Mouse (Mus musculus) spleen, postnatal 36 days (tissue): ENCODE results near the gene Bsg.

Experiments
- DNase-seq, 2 experiments: peaks; one replicate each; pipeline ENCODE4 v3.0.0; 2022; ENCODE audit warnings: low spot score in 2 of 2, mixed read lengths in 1 of 2

The Bsg gene

GRCm38 (mm10) chr10:79703541-79703940, 750 bp upstream of the Bsg start:
- DNase-seq, result no peak

- peak in 1 of 2 experiments; percentile 32 for DNase-seq
Measured at GRCm38 (mm10) chr10:79704970-79705360, 674 bp downstream of the Bsg start.

- peak; percentile 68 to 82 for DNase-seq
Measured at GRCm38 (mm10) chr10:79705951-79706350, 1.7 kb downstream of the Bsg start.

GRCm38 (mm10) chr10:79706406-79707094, 2.3 kb downstream of the Bsg start:
- DNase-seq, result no peak

- DNase-seq, result no peak
Measured at GRCm38 (mm10) chr10:79707162-79707561, 2.9 kb downstream of the Bsg start.

- no peak for DNase-seq
Measured at GRCm38 (mm10) chr10:79707759-79708158, 3.5 kb downstream of the Bsg start.

GRCm38 (mm10) chr10:79708668-79709067, 4.4 kb downstream of the Bsg start:
- DNase-seq, result no peak

- no peak for DNase-seq
Measured at GRCm38 (mm10) chr10:79709307-79709706, 5.0 kb downstream of the Bsg start.

- peak in 1 of 2 experiments; percentile 51 for DNase-seq
Measured at GRCm38 (mm10) chr10:79712029-79712428, 7.7 kb downstream of the Bsg start.

- peak; percentile 69 to 83 for DNase-seq
Measured at GRCm38 (mm10) chr10:79712499-79713126, 8.3 kb downstream of the Bsg start.

GRCm38 (mm10) chr10:79713163-79713562, 8.9 kb downstream of the Bsg start:
- DNase-seq, result no peak

- no peak for DNase-seq
Measured at GRCm38 (mm10) chr10:79714996-79715395, 10.7 kb downstream of the Bsg start.

GRCm38 (mm10) chr10:79716254-79716987, 12.1 kb downstream of the Bsg start, which contains the start of gene Hcn2:
TSS of gene Hcn2 (plus strand) at chr10:79716634.
- no peak for DNase-seq

GRCm38 (mm10) chr10:79716988-79717355, 12.7 kb downstream of the Bsg start:
- no peak for DNase-seq

GRCm38 (mm10) chr10:79717640-79718357, 13.5 kb downstream of the Bsg start:
- peak in 1 of 2 experiments; percentile 37 for DNase-seq

- no peak for DNase-seq
Measured at GRCm38 (mm10) chr10:79721089-79721488, 16.8 kb downstream of the Bsg start.

- no peak for DNase-seq
Measured at GRCm38 (mm10) chr10:79723047-79723446, 18.8 kb downstream of the Bsg start.

GRCm38 (mm10) chr10:79723692-79724091, 19.4 kb downstream of the Bsg start:
- no peak for DNase-seq

- DNase-seq, result no peak
Measured at GRCm38 (mm10) chr10:79726090-79726489, 21.8 kb downstream of the Bsg start.

GRCm38 (mm10) chr10:79728323-79729249, 24.3 kb downstream of the Bsg start:
- DNase-seq, result no peak
